Mouse (Mus musculus) MEL (cell line): ENCODE data around the gene Mrps34. TPM values are rescaled to one million over a fixed set of nuclear protein-coding genes. Genes with fewer than 3 reads are reported as not detected.

ENCODE experiments used
- DNase-seq: peaks from one replicate; pipeline ENCODE4 v3.0.0; 2011; ENCODE audit warnings: low read depth, low spot score
- H3K27ac ChIP-seq: 2 replicates; pipeline ENCODE4 v1.5.1; 2012; ENCODE audit warnings: low read depth, mild to moderate bottlenecking, control low read depth, low read length, moderate library complexity; ENCODE audit not compliant: control insufficient read depth
- H3K27me3 ChIP-seq, 2 experiments: fragments of 150-350 bp in 1 of 2; sonication (generic) in 1 of 2; 2 replicates each; pipeline ENCODE4 v1.6.1; 2012; ENCODE audit warnings: low read length in 2 of 2, mild to moderate bottlenecking in 2 of 2, improper control_type of control experiment in 1 of 2, moderate library complexity in 1 of 2; ENCODE audit not compliant: insufficient read depth in 2 of 2, control insufficient read depth in 1 of 2
- H3K36me3 ChIP-seq, 2 experiments: 2 replicates each; pipeline ENCODE4 v1.6.1; 2012 to 2014; ENCODE audit warnings: low read length in 2 of 2, improper control_type of control experiment in 1 of 2, inconsistent platforms in 1 of 2, mild to moderate bottlenecking in 1 of 2; ENCODE audit not compliant: insufficient read depth in 2 of 2, control insufficient read depth in 1 of 2
- H3K4me1 ChIP-seq, 2 experiments: fragments of 150-350 bp in 1 of 2; sonication (generic) in 1 of 2; 2 replicates each; pipeline ENCODE4 v1.6.1; 2012; ENCODE audit warnings: low read length in 2 of 2, improper control_type of control experiment in 1 of 2, mild to moderate bottlenecking in 1 of 2; ENCODE audit not compliant: insufficient read depth in 2 of 2, control insufficient read depth in 1 of 2
- H3K4me3 ChIP-seq, 2 experiments: fragments of 150-350 bp in 1 of 2; sonication (generic) in 1 of 2; 2 replicates each; pipeline ENCODE4 v1.5.1; 2012; ENCODE audit warnings: low read depth in 2 of 2, low read length in 2 of 2, mild to moderate bottlenecking in 2 of 2, moderate library complexity in 2 of 2, control low read depth in 1 of 2, improper control_type of control experiment in 1 of 2; ENCODE audit not compliant: control insufficient read depth in 1 of 2, insufficient read depth in 1 of 2
- H3K79me2 ChIP-seq: 2 replicates; pipeline ENCODE4 v1.6.1; 2012; ENCODE audit warnings: mild to moderate bottlenecking, low read length, moderate library complexity; ENCODE audit not compliant: control insufficient read depth, poor library complexity, insufficient read depth
- H3K9ac ChIP-seq: 2 replicates; pipeline ENCODE4 v1.6.1; 2012; ENCODE audit warnings: low read depth, mild to moderate bottlenecking, control low read depth, low read length, moderate library complexity; ENCODE audit not compliant: control insufficient read depth, poor library complexity, severe bottlenecking
- H3K9me3 ChIP-seq: fragments of 150-350 bp; sonication (generic); replicated peaks from 2 replicates; pipeline ENCODE4 v1.6.1; 2012; ENCODE audit warnings: mild to moderate bottlenecking, low read length, improper control_type of control experiment, moderate library complexity; ENCODE audit not compliant: insufficient read depth
- BHLHE40 ChIP-seq: IDR thresholded peaks from 2 replicates; pipeline ENCODE4 v1.6.1; 2012; ENCODE audit warnings: low read depth, mild to moderate bottlenecking, inconsistent platforms, low read length, improper control_type of control experiment, borderline replicate concordance
- CHD1 ChIP-seq: IDR thresholded peaks from 2 replicates; pipeline ENCODE4 v1.6.1; 2012; ENCODE audit warnings: low read depth, mild to moderate bottlenecking, inconsistent platforms, low read length, improper control_type of control experiment
- CHD2 ChIP-seq: IDR thresholded peaks from 2 replicates; pipeline ENCODE4 v1.6.1; 2011; ENCODE audit warnings: low read length, improper control_type of control experiment
- CTCF ChIP-seq, 3 experiments: IDR thresholded peaks in 2 of 3; conservative IDR thresholded peaks in 1 of 3; 2 replicates each; pipeline ENCODE4 v1.5.1; 2011 to 2012; ENCODE audit warnings: low read length in 3 of 3, low read depth in 2 of 3, mild to moderate bottlenecking in 2 of 3, improper control_type of control experiment in 1 of 3, inconsistent platforms in 1 of 3, mixed read lengths in 1 of 3, moderate library complexity in 1 of 3; ENCODE audit not compliant: control insufficient read depth in 1 of 3, insufficient read depth in 1 of 3, poor library complexity in 1 of 3, severe bottlenecking in 1 of 3
- ETS1 ChIP-seq: IDR thresholded peaks from 2 replicates; pipeline ENCODE4 v1.6.1; 2012; ENCODE audit warnings: low read depth, mild to moderate bottlenecking, inconsistent platforms, low read length, improper control_type of control experiment, moderate library complexity
- HCFC1 ChIP-seq: IDR thresholded peaks from 2 replicates; pipeline ENCODE4 v1.6.1; 2012; ENCODE audit warnings: low read depth, mild to moderate bottlenecking, inconsistent platforms, low read length, improper control_type of control experiment, moderate library complexity
- JUND ChIP-seq: IDR thresholded peaks from 2 replicates; pipeline ENCODE4 v1.6.1; 2011; ENCODE audit warnings: low read depth, mild to moderate bottlenecking, improper control_type of control experiment, low read length
- MAX ChIP-seq: IDR thresholded peaks from 2 replicates; pipeline ENCODE4 v1.6.1; 2011; ENCODE audit warnings: low read length, improper control_type of control experiment
- MAZ ChIP-seq: IDR thresholded peaks from 2 replicates; pipeline ENCODE4 v1.6.1; 2012; ENCODE audit warnings: low read depth, mild to moderate bottlenecking, inconsistent platforms, low read length, improper control_type of control experiment
- MXI1 ChIP-seq: IDR thresholded peaks from 2 replicates; pipeline ENCODE4 v1.6.1; 2011; ENCODE audit warnings: mild to moderate bottlenecking, low read depth, low read length, improper control_type of control experiment
- NELFE ChIP-seq: IDR thresholded peaks from 2 replicates; pipeline ENCODE4 v1.6.1; 2011; ENCODE audit warnings: low read depth, low read length, improper control_type of control experiment
- RAD21 ChIP-seq: IDR thresholded peaks from 2 replicates; pipeline ENCODE4 v1.6.1; 2011; ENCODE audit warnings: mild to moderate bottlenecking, low read depth, low read length, improper control_type of control experiment
- SIN3A ChIP-seq: IDR thresholded peaks from 2 replicates; pipeline ENCODE4 v1.6.1; 2012; ENCODE audit warnings: low read length, improper control_type of control experiment, inconsistent platforms
- SMC3 ChIP-seq: IDR thresholded peaks from 2 replicates; pipeline ENCODE4 v1.6.1; 2011; ENCODE audit warnings: low read depth, low read length, improper control_type of control experiment
- TBP ChIP-seq: IDR thresholded peaks from 2 replicates; pipeline ENCODE4 v1.8.0; 2011; ENCODE audit warnings: low read depth, low read length, improper control_type of control experiment
- UBTF ChIP-seq: IDR thresholded peaks from 2 replicates; pipeline ENCODE4 v1.6.1; 2012; ENCODE audit warnings: low read depth, mild to moderate bottlenecking, inconsistent platforms, low read length, improper control_type of control experiment, moderate library complexity, borderline replicate concordance; ENCODE audit not compliant: insufficient read depth
- USF2 ChIP-seq, 2 experiments: IDR thresholded peaks; 2 replicates each; pipeline ENCODE4 v1.6.1; 2011 to 2012; ENCODE audit warnings: improper control_type of control experiment in 2 of 2, low read length in 2 of 2, borderline replicate concordance in 1 of 2, inconsistent platforms in 1 of 2, low read depth in 1 of 2, mild to moderate bottlenecking in 1 of 2; ENCODE audit not compliant: insufficient read depth in 1 of 2
- ZC3H11A ChIP-seq: IDR thresholded peaks from 2 replicates; pipeline ENCODE4 v1.6.1; 2012; ENCODE audit warnings: low read depth, mild to moderate bottlenecking, inconsistent platforms, low read length, improper control_type of control experiment
- ZMIZ1 ChIP-seq: IDR thresholded peaks from 2 replicates; pipeline ENCODE4 v1.6.1; 2012; ENCODE audit warnings: low read depth, mild to moderate bottlenecking, inconsistent platforms, low read length, improper control_type of control experiment, moderate library complexity
- polyA plus RNA-seq, 2 experiments: library from polyadenylated mRNA; stranded (reverse) in 1 of 2; unstranded in 1 of 2; fragments of >175 nt in 1 of 2; fragments of >200 nt in 1 of 2; gene quantifications; 2 replicates each; pipeline versions ENCODE4 v1.2.1 to v1.2.4; 2012; ENCODE audit warnings: low replicate concordance in 2 of 2, low read depth in 1 of 2; ENCODE audit not compliant: insufficient read length in 2 of 2, insufficient read depth in 1 of 2, missing spikeins in 1 of 2
- total RNA-seq: library from RNA; depleted of rRNA; stranded (reverse); fragments of 300-350 nt; gene quantifications from 2 replicates; pipeline ENCODE4 v1.2.3, GENCODE M21; 2012

Mrps34 gene
- total and polyA plus RNA-seq, 3 experiments, result 74.8 to 82.0 TPM; not detected in 1

DNA sequence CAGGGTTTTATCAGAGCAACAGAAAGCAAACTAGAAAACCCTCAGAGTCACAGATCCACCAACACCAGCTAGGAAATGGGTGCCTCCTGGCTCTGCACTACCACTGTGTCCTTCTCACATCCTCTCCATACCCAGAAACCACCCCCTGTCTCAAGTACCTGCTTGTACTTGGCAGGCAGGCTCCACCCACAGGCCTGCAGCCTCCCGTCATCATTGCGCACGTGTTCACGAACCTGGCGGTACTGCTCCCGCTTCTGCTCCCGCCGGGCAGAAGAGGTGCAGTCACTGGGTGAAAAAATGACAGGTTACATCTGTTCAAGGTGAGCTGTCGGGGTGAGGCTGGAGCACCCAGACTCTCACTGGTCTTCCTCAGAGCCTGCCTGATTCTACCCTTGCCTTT is 8.9 kb downstream of the Mrps34 start:
- no peaks in the 10 kb centered on the region for H3K27me3 ChIP-seq
- DNase-seq, result no peak
- H3K27ac ChIP-seq, result no peak overlapping the region
- no peaks in the 10 kb centered on the region for H3K9me3 ChIP-seq
- H3K79me2 ChIP-seq, result no peaks in the 10 kb centered on the region
- no peak overlapping the region for H3K4me3 ChIP-seq
- H3K4me1 ChIP-seq, result peaks cover 2 to 7% of the 10 kb centered on the region in 2 experiments; a peak in 3 of 4 replicates
- no peak overlapping the region for H3K9ac ChIP-seq
- peaks cover 2 to 9% of the 10 kb centered on the region in 2 experiments for H3K36me3 ChIP-seq
- TF ChIP-seq MAX (no peak), ZMIZ1 (no peak), ZC3H11A (no peak), USF2 (IDR thresholded peaks at IDR 0.05; ENCODE audit: borderline replicate concordance in 1 of 2, insufficient read depth in 1 of 2, low read depth in 1 of 2, low read length in 2 of 2) (no peak), RAD21 (no peak), SIN3A (no peak), JUND (no peak), CTCF (IDR thresholded peaks at IDR 0.05 in 2 of 3, conservative IDR thresholded peaks at IDR 0.05 in 1 of 3; ENCODE audit: control insufficient read depth in 1 of 3, insufficient read depth in 1 of 3, low read depth in 2 of 3, low read length in 3 of 3, poor library complexity in 1 of 3, severe bottlenecking in 1 of 3) (no peak), UBTF (no peak), MXI1 (no peak), CHD1 (no peak), CHD2 (no peak), BHLHE40 (no peak), ETS1 (no peak), SMC3 (no peak), NELFE (no peak), HCFC1 (no peak), TBP (no peak)

DNA sequence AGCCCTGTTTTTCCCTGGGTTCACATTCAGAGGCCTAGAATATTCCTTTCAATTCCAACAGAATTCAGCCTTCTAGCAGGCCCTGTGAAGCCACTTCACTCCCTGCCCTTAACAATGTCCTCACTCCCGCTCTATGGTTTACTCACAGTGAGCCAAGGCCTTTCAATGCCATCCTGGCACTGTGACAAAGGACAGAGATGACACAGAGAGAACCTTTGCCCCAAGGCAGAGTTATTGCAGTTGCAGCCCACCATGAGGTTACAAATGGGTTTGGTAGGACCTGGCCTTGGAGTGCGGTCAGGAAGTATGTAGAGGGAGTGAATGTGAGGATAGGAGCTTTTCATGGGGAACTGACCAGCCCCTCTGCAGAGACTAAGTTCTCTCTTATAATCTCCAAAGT is 12.7 kb downstream of the Mrps34 start:
- no peak for DNase-seq
- H3K9me3 ChIP-seq, result no peaks in the 10 kb centered on the region
- peaks cover 2 to 5% of the 10 kb centered on the region in 2 experiments; a peak in 3 of 4 replicates for H3K4me1 ChIP-seq
- no peak overlapping the region for H3K9ac ChIP-seq
- no peaks in the 10 kb centered on the region for H3K79me2 ChIP-seq
- no peak overlapping the region for H3K4me3 ChIP-seq
- no peak overlapping the region for H3K27ac ChIP-seq
- no peaks in the 10 kb centered on the region for H3K27me3 ChIP-seq
- no peak for TF ChIP-seq MAZ
- H3K36me3 ChIP-seq, result peaks cover 6 to 12% of the 10 kb centered on the region in 2 experiments
